Mouse (Mus musculus) cerebellum, adult 8-10 months (tissue): ENCODE measurements around the gene Ppt2.
A peak's percentile ranks its signal among the peaks of the same experiment; 100 is the strongest.

Experiments used
- DNase-seq: peaks from one replicate; pipeline ENCODE4 v3.0.0; 2022

Ppt2 gene

GRCm38 (mm10) chr17:34655581-34655991, 27.3 kb upstream of the Ppt2 start:
- DNase-seq, result no peak

- peak; percentile 9 for DNase-seq
These were observed 26.9 kb upstream of the Ppt2 start for GRCm38 (mm10) chr17:34655160-34655559.

- DNase-seq, result peak; percentile 22
These were observed 26.1 kb upstream of the Ppt2 start for GRCm38 (mm10) chr17:34654392-34654791.

GRCm38 (mm10) chr17:34653746-34654285, 25.5 kb upstream of the Ppt2 start:
- peak; percentile 60 for DNase-seq

GRCm38 (mm10) chr17:34652985-34653384, 24.7 kb upstream of the Ppt2 start:
- no peak for DNase-seq

GRCm38 (mm10) chr17:34652546-34652945, 24.2 kb upstream of the Ppt2 start:
- peak; percentile 14 for DNase-seq

- peak; percentile 33 for DNase-seq
These were observed 23.4 kb upstream of the Ppt2 start for GRCm38 (mm10) chr17:34651507-34652221.

- DNase-seq, result peak; percentile 24
These were observed 22.5 kb upstream of the Ppt2 start for GRCm38 (mm10) chr17:34650781-34651180.

GRCm38 (mm10) chr17:34649106-34649864, 21.0 kb upstream of the Ppt2 start:
- DNase-seq, result peak; percentile 32

GRCm38 (mm10) chr17:34648141-34648890, 20.0 kb upstream of the Ppt2 start:
- peak; percentile 23 for DNase-seq

- DNase-seq, result peak; percentile 93
These were observed 18.8 kb upstream of the Ppt2 start, which contains the start of gene Atf6b for GRCm38 (mm10) chr17:34646906-34647787. TSS of gene Atf6b (plus strand) at chr17:34647146.

GRCm38 (mm10) chr17:34645831-34646511, 17.7 kb upstream of the Ppt2 start:
- peak; percentile 53 for DNase-seq

GRCm38 (mm10) chr17:34645256-34645829, 17.0 kb upstream of the Ppt2 start:
- DNase-seq, result peak; percentile 34

GRCm38 (mm10) chr17:34644608-34645007, 16.3 kb upstream of the Ppt2 start, which contains the start of gene Fkbpl:
TSS of gene Fkbpl (plus strand) at chr17:34644764.
- peak; percentile 96 for DNase-seq

- DNase-seq, result peak; percentile 67
These were observed 15.6 kb upstream of the Ppt2 start for GRCm38 (mm10) chr17:34643944-34644343.

GRCm38 (mm10) chr17:34643379-34643778, 15.1 kb upstream of the Ppt2 start:
- DNase-seq, result no peak

- DNase-seq, result peak; percentile 28
These were observed 13.6 kb upstream of the Ppt2 start for GRCm38 (mm10) chr17:34641945-34642344.

- DNase-seq, result peak; percentile 86
These were observed 12.7 kb upstream of the Ppt2 start for GRCm38 (mm10) chr17:34640778-34641601.

GRCm38 (mm10) chr17:34639461-34640255, 11.3 kb upstream of the Ppt2 start:
- peak; percentile 40 for DNase-seq
